In genomic region chr9:76323186-76323701, GRCm38 (mm10) we compare ENCODE assay signal across 8 mouse cellular contexts. TPM values are rescaled to one million over a fixed set of nuclear protein-coding genes. Genes with fewer than 3 reads are reported as not detected.
DNase-seq lines count a peak whose midpoint lies in the region; ATAC-seq and TF ChIP-seq lines count a peak whose summit lies in the region.

No protein-coding gene starts in this region.

- peak; percentile 65 for ATAC-seq in kidney, embryonic 16.5 days (ENCODE audit: low FRiP score, low TSS enrichment)
- peak; percentile 80 for ATAC-seq in forebrain, embryonic 11.5 days (replicated peaks; ENCODE audit: low FRiP score)
- ATAC-seq in stomach, embryonic 14.5 days (ENCODE audit: insufficient number of reproducible peaks, insufficient read depth, low FRiP score, low read depth), result peak; percentile 58; the same call in 1 of the 2 replicates
- ATAC-seq in inflammation-experienced regulatory T-cells, adult 6 months, result no peak

- no peak overlapping the region for H3K27ac ChIP-seq in kidney, embryonic 16.5 days (ENCODE audit: low read length)
- no peak overlapping the region for H3K27ac ChIP-seq in kidney, adult 2 months (ENCODE audit: insufficient read depth, low read depth, low read length)
- no peak overlapping the region for H3K27ac ChIP-seq in forebrain, embryonic 11.5 days (ENCODE audit: low read depth, low read length)
- H3K27ac ChIP-seq in stomach, embryonic 14.5 days (ENCODE audit: low read length), result no peak overlapping the region

- TF ChIP-seq CTCF in kidney, adult 2 months (conservative IDR thresholded peaks at IDR 0.05; ENCODE audit: insufficient read depth, insufficient read length, low read depth, low read length), result no peak

- no peak for DNase-seq in kidney, adult 2 months
- DNase-seq in adrenal gland, postnatal 25 days, result peak; percentile 24
- DNase-seq in forebrain, embryonic 11.5 days (ENCODE audit: low spot score), result peak; percentile 76
- peak; percentile 39 to 51 for DNase-seq in kidney, postnatal 4 days
- peak; percentile 2 for DNase-seq in lung, postnatal 14 days

- no peaks in the 10 kb centered on the region for H3K9me3 ChIP-seq in kidney, embryonic 16.5 days (ENCODE audit: low read length)
- H3K9me3 ChIP-seq in forebrain, embryonic 11.5 days (ENCODE audit: control insufficient read depth, low read length), result no peaks in the 10 kb centered on the region
- H3K9me3 ChIP-seq in stomach, embryonic 14.5 days (ENCODE audit: control insufficient read depth, low read depth, low read length), result no peaks in the 10 kb centered on the region

- H3K27me3 ChIP-seq in kidney, embryonic 16.5 days (ENCODE audit: insufficient read depth, low read length), result peaks cover 30% of the 10 kb centered on the region
- no peaks in the 10 kb centered on the region for H3K27me3 ChIP-seq in kidney, adult 2 months (replicated peaks; ENCODE audit: control insufficient read depth, insufficient read depth, low read length)
- H3K27me3 ChIP-seq in forebrain, embryonic 11.5 days (ENCODE audit: control insufficient read depth, insufficient read depth, low read length), result peaks cover 7% of the 10 kb centered on the region; the same call in 1 of the 2 replicates
- H3K27me3 ChIP-seq in stomach, embryonic 14.5 days (ENCODE audit: control insufficient read depth, insufficient read depth, low read length), result 0 out of 2 replicates have a peak, but pooled peaks cover 3% of the 10 kb centered on the region

- peak overlapping the region; percentile 43 for H3K4me3 ChIP-seq in kidney, embryonic 16.5 days (ENCODE audit: low read length)
- no peak overlapping the region for H3K4me3 ChIP-seq in kidney, adult 2 months (ENCODE audit: insufficient read depth, low read depth, low read length)
- peak overlapping the region; percentile 45 for H3K4me3 ChIP-seq in forebrain, embryonic 11.5 days (ENCODE audit: low read depth, low read length)
- peak overlapping the region; percentile 39 for H3K4me3 ChIP-seq in stomach, embryonic 14.5 days (ENCODE audit: low read depth, low read length)

- WGBS in kidney, embryonic 16.5 days, result 2% methylated on average over 29 of the region's 29 CpGs
- WGBS in kidney, adult 2 months, result under 1% methylated on average over 29 of the region's 29 CpGs
- WGBS in forebrain, embryonic 11.5 days, result under 1% methylated on average over 29 of the region's 29 CpGs
- 1% methylated on average over 29 of the region's 29 CpGs for WGBS in stomach, embryonic 14.5 days

- peaks cover 9% of the 10 kb centered on the region; the same call in 1 of the 2 replicates for H3K4me1 ChIP-seq in kidney, embryonic 16.5 days (ENCODE audit: insufficient read depth, low read length)
- no peaks in the 10 kb centered on the region for H3K4me1 ChIP-seq in kidney, adult 2 months (ENCODE audit: control insufficient read depth, insufficient read depth, low read length)
- no peaks in the 10 kb centered on the region for H3K4me1 ChIP-seq in forebrain, embryonic 11.5 days (replicated peaks; ENCODE audit: control insufficient read depth, insufficient read depth, low read length)
- H3K4me1 ChIP-seq in stomach, embryonic 14.5 days (ENCODE audit: control insufficient read depth, insufficient read depth, low read length), result 0 out of 2 replicates have a peak, but pooled peaks cover 2% of the 10 kb centered on the region

- no peak for TF ChIP-seq POLR2A in kidney, adult 2 months (IDR thresholded peaks at IDR 0.05; ENCODE audit: low read depth, low read length)

- no peak overlapping the region; the same call in 1 of the 2 replicates for H3K9ac ChIP-seq in kidney, embryonic 16.5 days (replicated peaks; ENCODE audit: low read length)
- H3K9ac ChIP-seq in forebrain, embryonic 11.5 days (ENCODE audit: low read length), result peak overlapping the region; percentile 53
- H3K9ac ChIP-seq in stomach, embryonic 14.5 days (replicated peaks; ENCODE audit: low read depth, low read length), result no peak overlapping the region

- H3K36me3 ChIP-seq in kidney, embryonic 16.5 days (ENCODE audit: insufficient read depth, low read length), result no peaks in the 10 kb centered on the region
- no peaks in the 10 kb centered on the region for H3K36me3 ChIP-seq in kidney, adult 2 months (ENCODE audit: control insufficient read depth, insufficient read depth, low read length)
- H3K36me3 ChIP-seq in forebrain, embryonic 11.5 days (ENCODE audit: control insufficient read depth, insufficient read depth, low read length), result no peaks in the 10 kb centered on the region
- no peaks in the 10 kb centered on the region for H3K36me3 ChIP-seq in stomach, embryonic 14.5 days (ENCODE audit: control insufficient read depth, insufficient read depth, low read length)

- peak overlapping the region; percentile 64 for H3K4me2 ChIP-seq in kidney, embryonic 16.5 days (replicated peaks; ENCODE audit: low read depth, low read length)
- peak overlapping the region; percentile 90 for H3K4me2 ChIP-seq in forebrain, embryonic 11.5 days (ENCODE audit: low read depth, low read length, severe bottlenecking)
- H3K4me2 ChIP-seq in stomach, embryonic 14.5 days (replicated peaks; ENCODE audit: low read depth, low read length), result peak overlapping the region; percentile 95

RNA-seq across cellular contexts. Expression of gene Hcrtr2, which starts 0.4 kb away (rescaled TPM):
- 0.14 and 0.20 TPM in 2 replicates for polyA plus RNA-seq in kidney, embryonic 16.5 days (2015; fragmentation: Nextera tagmentation; extraction: Ambion mirVana)
- 0.04 TPM in 1 of 2 replicates, not detected in the other for polyA plus RNA-seq in kidney, adult 2 months (2012; rRNA removed)
- total RNA-seq in adrenal gland, postnatal 25 days (2021), result 0.82 and 1.00 TPM in 2 replicates
- 0.20 and 0.32 TPM in 2 replicates for polyA plus RNA-seq in forebrain, embryonic 11.5 days (2014; fragmentation: Nextera tagmentation; extraction: Ambion mirVana)
- polyA plus RNA-seq in stomach, embryonic 14.5 days (2014; fragmentation: Nextera tagmentation; extraction: Ambion mirVana), result not detected in 2 replicates
- polyA plus RNA-seq in inflammation-experienced regulatory T-cells, adult 6 months (2017; shearing (Covaris generic)), result not detected
